ENCODE assay signal across 10 mouse cellular contexts in genomic region chr11:88523511-88523910, GRCm38 (mm10).
DNase-seq lines count a peak whose midpoint lies in the region; ATAC-seq and TF ChIP-seq lines count a peak whose summit lies in the region.
"Had no signal": no experiment of that assay in that cellular context is flagged by ENCODE, and none has a peak within 500 bp of the region (broad histone marks: within the 10 kb centered on the region; RNA-seq: fewer than 3 reads in every experiment).

No protein-coding gene starts in this region.

- DNase-seq in gastrocnemius, adult 2 months = no peak
- no peak for DNase-seq in gastrocnemius, adult 18-20 months (ENCODE audit: low spot score)
- peak; percentile 86 for DNase-seq in liver, adult 2 months (ENCODE audit: extremely low read depth, low read depth, low spot score)
- DNase-seq in liver, embryonic 11.5 days (ENCODE audit: low spot score) = no peak
- peak; percentile 52 to 62 for DNase-seq in cerebellum, adult 18-20 months
- DNase-seq in heart, postnatal 0 days (ENCODE audit: low spot score) = no peak
- no peak for DNase-seq in adipocyte (ENCODE audit: low spot score)
- DNase-seq in left cerebral cortex, adult 2 months (ENCODE audit: extremely low spot score in 1 of 2, low spot score in 2 of 2) = no peak
- DNase-seq: layer of hippocampus, postnatal 36 days had no signal

- peaks cover 13% of the 10 kb centered on the region for H3K4me1 ChIP-seq in liver, adult 2 months (ENCODE audit: control insufficient read depth, insufficient read depth, low read length)
- peaks cover 45% of the 10 kb centered on the region for H3K4me1 ChIP-seq in liver, embryonic 11.5 days (replicated peaks; ENCODE audit: control insufficient read depth, insufficient read depth, low read length)
- peaks cover 69% of the 10 kb centered on the region for H3K4me1 ChIP-seq in heart, postnatal 0 days (ENCODE audit: control insufficient read depth, insufficient read depth)

- no peak overlapping the region for H3K4me2 ChIP-seq in liver, embryonic 11.5 days
- no peak overlapping the region for H3K4me2 ChIP-seq in heart, postnatal 0 days (ENCODE audit: low read depth, low read length)

- H3K79me2 ChIP-seq in liver, adult 2 months (ENCODE audit: control insufficient read depth, insufficient read depth, low read length) = peaks cover 3% of the 10 kb centered on the region; the same call in 1 of the 2 replicates

- TF ChIP-seq CTCF in gastrocnemius, adult 2 months (IDR thresholded peaks at IDR 0.05) = no peak
- TF ChIP-seq CTCF in liver, adult 2 months (IDR thresholded peaks at IDR 0.05; ENCODE audit: low read depth, low read length) = no peak
- TF ChIP-seq CTCF in heart, postnatal 0 days (IDR thresholded peaks at IDR 0.05; ENCODE audit: low read depth) = no peak
- TF ChIP-seq CTCF in left cerebral cortex, adult 2 months (IDR thresholded peaks at IDR 0.05) = no peak

- no peak for ATAC-seq in liver, embryonic 11.5 days (replicated peaks; ENCODE audit: low FRiP score)
- no peak for ATAC-seq in heart, postnatal 0 days (ENCODE audit: insufficient read depth, low read depth)

- intact Hi-C loops in gastrocnemius, adult 2 months (cut with DNase I) = no loop called here
- intact Hi-C loops in left cerebral cortex, adult 2 months (cut with DNase I) = no loop called here

- H3K9me3 ChIP-seq in liver, embryonic 11.5 days (ENCODE audit: control insufficient read depth, low read length) = no peaks in the 10 kb centered on the region
- H3K9me3 ChIP-seq in heart, postnatal 0 days (replicated peaks; ENCODE audit: control insufficient read depth, low read length) = no peaks in the 10 kb centered on the region

- TF ChIP-seq EP300 in heart, postnatal 0 days (IDR thresholded peaks at IDR 0.05; ENCODE audit: low read depth) = no peak

- no peaks in the 10 kb centered on the region for H3K36me3 ChIP-seq in liver, adult 2 months (ENCODE audit: control insufficient read depth, insufficient read depth, low read length)
- H3K36me3 ChIP-seq in liver, embryonic 11.5 days (ENCODE audit: control insufficient read depth, insufficient read depth, low read length) = no peaks in the 10 kb centered on the region
- H3K36me3 ChIP-seq in heart, postnatal 0 days (replicated peaks; ENCODE audit: control insufficient read depth, insufficient read depth, low read length) = no peaks in the 10 kb centered on the region; the same call in 1 of the 2 replicates

- no peak overlapping the region for H3K9ac ChIP-seq in liver, adult 2 months (ENCODE audit: low read depth, low read length)
- no peak overlapping the region for H3K9ac ChIP-seq in liver, embryonic 11.5 days (ENCODE audit: low read depth, low read length)
- H3K9ac ChIP-seq in heart, postnatal 0 days (replicated peaks; ENCODE audit: low read depth, low read length) = no peak overlapping the region

- H3K27ac ChIP-seq in gastrocnemius, adult 2 months = peak overlapping the region; percentile 85
- no peak overlapping the region; the same call in 1 of the 2 replicates for H3K27ac ChIP-seq in liver, adult 2 months (replicated peaks; ENCODE audit: insufficient read depth, low read depth, low read length)
- H3K27ac ChIP-seq in liver, embryonic 11.5 days (ENCODE audit: low read depth, low read length) = no peak overlapping the region
- H3K27ac ChIP-seq in heart, postnatal 0 days (ENCODE audit: low read depth) = peak overlapping the region; percentile 94
- no peak overlapping the region for H3K27ac ChIP-seq in left cerebral cortex, adult 2 months

- WGBS in liver, adult 2 months = 14% methylated on average over 6 of the region's 6 CpGs
- 64% methylated on average over 6 of the region's 6 CpGs for WGBS in liver, embryonic 11.5 days
- 44% methylated on average over 6 of the region's 6 CpGs for WGBS in heart, postnatal 0 days

- H3K4me3 ChIP-seq in gastrocnemius, adult 2 months = no peak overlapping the region
- H3K4me3 ChIP-seq in liver, adult 2 months (ENCODE audit: insufficient read depth, low read depth, low read length) = no peak overlapping the region
- no peak overlapping the region for H3K4me3 ChIP-seq in liver, embryonic 11.5 days (ENCODE audit: low read depth, low read length)
- no peak overlapping the region for H3K4me3 ChIP-seq in heart, postnatal 0 days (ENCODE audit: low read depth, low read length)
- no peak overlapping the region for H3K4me3 ChIP-seq in left cerebral cortex, adult 2 months
- H3K4me3 ChIP-seq: myocyte had no signal

- TF ChIP-seq POLR2A in liver, adult 2 months (IDR thresholded peaks at IDR 0.05; ENCODE audit: extremely low read depth, insufficient read depth, low read length) = no peak

- H3K27me3 ChIP-seq in liver, adult 2 months (ENCODE audit: control insufficient read depth, insufficient read depth, low read length) = no peaks in the 10 kb centered on the region
- no peaks in the 10 kb centered on the region for H3K27me3 ChIP-seq in liver, embryonic 11.5 days (replicated peaks; ENCODE audit: control insufficient read depth, insufficient read depth, low read length)
- no peaks in the 10 kb centered on the region for H3K27me3 ChIP-seq in heart, postnatal 0 days (ENCODE audit: control insufficient read depth, insufficient read depth, low read length)

Comparison
In these comparisons a context has a peak if more than half of its experiments do, and no peak if none do; other contexts are left out.
1. DNase-seq: peak in liver, adult 2 months (single experiment) and cerebellum, adult 18-20 months (2 of 2); none in gastrocnemius, adult 2 months (single experiment), gastrocnemius, adult 18-20 months (single experiment), liver, embryonic 11.5 days (single experiment), heart, postnatal 0 days (single experiment), adipocyte (single experiment) and left cerebral cortex, adult 2 months (0 of 2).
2. H3K27ac ChIP-seq: peak in gastrocnemius, adult 2 months (single experiment) and heart, postnatal 0 days (single experiment); none in liver, adult 2 months (single experiment), liver, embryonic 11.5 days (single experiment) and left cerebral cortex, adult 2 months (single experiment).